8 mouse cellular contexts compared by ENCODE assay signal in genomic region chrX:37084927-37085660, GRCm38 (mm10). TPM values are rescaled to one million over a fixed set of nuclear protein-coding genes. Genes with fewer than 3 reads are reported as not detected.
DNase-seq lines count a peak whose midpoint lies in the region; ATAC-seq and TF ChIP-seq lines count a peak whose summit lies in the region.

Gene Rpl39 (minus strand): TSS chrX:37085402.

- no peaks in the 10 kb centered on the region for H3K4me1 ChIP-seq in forebrain, embryonic 14.5 days (ENCODE audit: control insufficient read depth, insufficient read depth, low read length)
- H3K4me1 ChIP-seq in lung, adult 2 months (ENCODE audit: control insufficient read depth, insufficient read depth, low read length): peaks cover 2% of the 10 kb centered on the region

- peak within 1 kb of the TSS; percentile 66 for H3K4me2 ChIP-seq in forebrain, embryonic 14.5 days (ENCODE audit: low read length)

- TF ChIP-seq POLR2A in lung, adult 2 months (IDR thresholded peaks at IDR 0.05; ENCODE audit: borderline replicate concordance, extremely low read depth, low read depth, low read length): peak; percentile 86; the same call in 1 of the 2 replicates

- peak within 1 kb of the TSS; percentile 51 for H3K4me3 ChIP-seq in forebrain, embryonic 14.5 days (ENCODE audit: low read depth, low read length)
- H3K4me3 ChIP-seq in lung, adult 2 months (replicated peaks; ENCODE audit: extremely low read depth, low read depth, low read length): peak within 1 kb of the TSS; percentile 69

- no peaks in the 10 kb centered on the region for H3K27me3 ChIP-seq in forebrain, embryonic 14.5 days (replicated peaks; ENCODE audit: control insufficient read depth, insufficient read depth, low read length)

- intact Hi-C loops in heart, postnatal 14 days (cut with DNase I): no loop called here

- no peak for TF ChIP-seq CTCF in lung, adult 2 months (IDR thresholded peaks at IDR 0.05; ENCODE audit: insufficient read depth, low read length)

- peak; percentile 95 for ATAC-seq in forebrain, embryonic 14.5 days
- ATAC-seq in neutrophil, adult 5-6 weeks (ENCODE audit: extremely low read depth, insufficient number of reproducible peaks, low FRiP score, poor library complexity, severe bottlenecking): peak; percentile 91

- 21% methylated on average over 38 of the region's 38 CpGs for WGBS in forebrain, embryonic 14.5 days
- 28% methylated on average over 38 of the region's 38 CpGs for WGBS in lung, adult 2 months

- H3K36me3 ChIP-seq in forebrain, embryonic 14.5 days (ENCODE audit: control insufficient read depth, insufficient read depth, low read length): peaks cover 15% of the 10 kb centered on the region

- peak within 1 kb of the TSS; percentile 81 for H3K9ac ChIP-seq in forebrain, embryonic 14.5 days (ENCODE audit: low read length)

- no peaks in the 10 kb centered on the region for H3K9me3 ChIP-seq in forebrain, embryonic 14.5 days (replicated peaks; ENCODE audit: control insufficient read depth, low read length)

- H3K27ac ChIP-seq in forebrain, embryonic 14.5 days (ENCODE audit: low read depth, low read length): peak within 1 kb of the TSS; percentile 79; the same call in 1 of the 2 replicates

- DNase-seq in ES-CJ7 (ENCODE audit: low read depth, low spot score): peak; percentile 89
- peak; percentile 85 for DNase-seq in cerebellum, adult 11 months
- DNase-seq in forebrain, embryonic 14.5 days (ENCODE audit: low spot score): peak; percentile 94
- DNase-seq in heart, postnatal 14 days: peak; percentile 79 to 84
- DNase-seq in layer of hippocampus, adult 18-20 months (ENCODE audit: low spot score in 2 of 2): peak; percentile 76 to 87
- peak; percentile 80 for DNase-seq in lung, adult 2 months
- peak; percentile 71 to 85 for DNase-seq in thymus, adult 18-20 months

RNA-seq across cellular contexts. Expression of gene Rpl39, which starts in this region (rescaled TPM):
- 316 and 433 TPM in 2 replicates for polyA plus RNA-seq in forebrain, embryonic 14.5 days (2014; fragmentation: Nextera tagmentation; extraction: Ambion mirVana)
- total RNA-seq in heart, postnatal 14 days (2021): 100 to 1,000 TPM; 332 to 382 TPM
- 100 to 1,000 TPM; 252 to 254 TPM for total RNA-seq in layer of hippocampus, adult 18-20 months (2021)
- polyA plus RNA-seq in lung, adult 2 months (2012; rRNA removed): 44.6 and 56.1 TPM in 2 replicates
- 888 and 1,013 TPM in 2 replicates for total RNA-seq in neutrophil, adult 5-6 weeks (2017)

Comparison
In these comparisons a context has a peak if more than half of its experiments do, and no peak if none do; other contexts are left out.
1. Peak in every context shown above with its lines: DNase-seq, ATAC-seq, H3K4me3 ChIP-seq and H3K27ac ChIP-seq.